Mouse (Mus musculus) cerebellum, adult 9-11 months (tissue): ENCODE measurements at regions not wholly inside any gene's neighbourhood (a gene's known extent, or its start where the extent isn't known, plus 50 kb on each side); places are given as distances from the start of the nearest gene placed in this dataset.

Experiments
- DNase-seq: peaks from one replicate; pipeline ENCODE4 v3.0.0; 2022

- no peak for DNase-seq
Observed at GRCm38 (mm10) chr4:55921217-55921616, 389.0 kb upstream of the Klf4 start.

DNA sequence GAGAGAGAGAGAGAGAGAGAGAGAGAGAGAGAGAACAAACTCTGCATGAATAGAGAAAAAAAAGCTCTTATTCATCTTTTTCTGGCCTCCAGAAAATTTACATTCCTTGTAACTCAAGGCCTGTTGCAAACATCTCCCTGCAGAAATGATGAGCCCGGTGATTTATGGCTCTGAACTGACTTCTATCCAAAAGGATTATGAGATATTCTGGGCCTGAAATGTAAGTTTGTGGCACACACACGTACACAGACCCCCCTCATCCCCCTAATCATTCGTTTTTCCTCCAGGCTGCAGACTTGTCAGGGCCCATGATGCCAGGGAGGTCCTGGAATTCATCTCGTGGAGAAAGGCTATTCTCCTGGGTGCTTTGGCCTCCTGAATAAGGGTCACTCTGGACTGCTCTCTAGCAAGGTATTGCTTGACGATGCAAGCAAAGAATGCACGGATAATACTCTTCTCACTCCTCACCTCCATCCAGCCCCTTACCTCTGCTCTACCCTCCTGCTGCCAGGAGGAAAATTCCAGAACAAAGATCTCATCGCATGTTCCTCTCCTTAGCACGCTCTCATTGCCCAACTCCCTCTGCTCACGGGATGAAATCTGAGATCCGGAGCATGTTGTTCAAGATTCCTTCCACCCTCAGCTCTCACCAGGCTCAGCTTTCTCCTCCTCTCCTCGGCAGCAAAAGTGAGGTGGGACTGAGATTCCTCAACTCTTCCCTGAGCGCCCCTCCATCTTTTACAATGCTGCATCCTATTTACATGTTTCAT lies 362.0 kb upstream of the Klf4 start:
- DNase-seq: no peak

DNA sequence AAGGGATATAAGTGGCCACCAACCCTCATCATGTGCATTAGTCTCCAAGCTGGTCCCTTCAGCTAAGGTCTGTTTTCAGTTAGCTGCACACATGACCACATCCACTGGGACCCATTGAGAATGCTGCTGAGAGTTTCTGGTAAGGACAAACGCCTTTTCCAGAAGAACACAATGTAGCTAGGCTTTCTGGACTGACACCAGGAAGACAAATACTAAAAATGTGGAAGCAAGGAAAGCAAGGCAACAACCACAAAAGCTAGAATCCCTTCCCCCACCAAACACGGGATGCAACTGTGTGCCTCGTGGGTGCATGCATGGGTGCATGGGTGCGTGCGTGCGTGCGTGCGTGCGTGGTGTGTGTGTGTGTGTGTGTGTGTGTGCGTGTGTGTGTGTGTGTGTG lies 359.4 kb upstream of the Klf4 start:
- no peak for DNase-seq

GRCm38 (mm10) chr4:55887581-55887980 lies 355.3 kb upstream of the Klf4 start:
- DNase-seq: no peak

DNA sequence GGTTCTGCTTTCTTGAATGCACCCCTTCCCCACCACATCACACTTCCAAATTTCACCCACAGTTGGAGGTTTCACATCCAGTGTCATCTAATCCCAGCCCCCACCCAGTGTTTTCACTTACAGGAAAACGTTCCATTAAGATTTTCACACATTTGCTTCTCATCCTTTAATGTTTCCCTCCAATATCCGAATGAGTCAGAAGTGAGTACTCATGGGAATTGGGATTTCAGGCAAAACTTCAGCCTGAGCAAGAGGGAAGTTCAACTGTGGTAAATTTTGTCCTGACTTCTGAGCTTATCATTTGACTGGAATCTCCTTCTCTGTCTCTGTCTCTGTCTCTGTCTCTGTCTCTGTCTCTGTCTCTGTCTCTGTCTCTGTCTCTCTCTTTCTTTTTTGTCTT lies 350.3 kb upstream of the Klf4 start:
- DNase-seq: no peak

- peak; percentile 8 for DNase-seq
Observed at GRCm38 (mm10) chr4:55875304-55875703, 343.0 kb upstream of the Klf4 start.

GRCm38 (mm10) chr4:55874875-55875274 lies 342.6 kb upstream of the Klf4 start:
- DNase-seq: no peak

- DNase-seq: no peak
Observed at GRCm38 (mm10) chr4:55874276-55874675, 342.0 kb upstream of the Klf4 start.

DNA sequence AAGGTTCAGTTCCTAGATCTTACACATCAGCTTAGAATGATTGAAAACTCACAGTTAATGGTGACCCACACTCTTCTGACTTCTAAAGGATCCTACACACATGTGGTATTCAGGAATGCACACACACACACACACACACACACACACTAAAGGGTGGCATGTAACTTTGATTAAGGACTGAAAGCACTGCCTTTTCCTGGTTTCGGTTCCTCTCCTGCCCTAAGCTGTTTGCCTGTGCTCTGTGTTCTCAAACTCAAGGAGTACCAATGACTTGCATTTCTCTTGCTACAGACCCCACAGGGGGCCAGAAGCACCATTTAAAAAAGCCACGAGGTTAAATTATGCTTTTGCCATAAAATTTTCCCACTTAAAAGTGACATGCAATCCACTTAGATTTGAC lies 327.8 kb upstream of the Klf4 start:
- DNase-seq: no peak

DNA sequence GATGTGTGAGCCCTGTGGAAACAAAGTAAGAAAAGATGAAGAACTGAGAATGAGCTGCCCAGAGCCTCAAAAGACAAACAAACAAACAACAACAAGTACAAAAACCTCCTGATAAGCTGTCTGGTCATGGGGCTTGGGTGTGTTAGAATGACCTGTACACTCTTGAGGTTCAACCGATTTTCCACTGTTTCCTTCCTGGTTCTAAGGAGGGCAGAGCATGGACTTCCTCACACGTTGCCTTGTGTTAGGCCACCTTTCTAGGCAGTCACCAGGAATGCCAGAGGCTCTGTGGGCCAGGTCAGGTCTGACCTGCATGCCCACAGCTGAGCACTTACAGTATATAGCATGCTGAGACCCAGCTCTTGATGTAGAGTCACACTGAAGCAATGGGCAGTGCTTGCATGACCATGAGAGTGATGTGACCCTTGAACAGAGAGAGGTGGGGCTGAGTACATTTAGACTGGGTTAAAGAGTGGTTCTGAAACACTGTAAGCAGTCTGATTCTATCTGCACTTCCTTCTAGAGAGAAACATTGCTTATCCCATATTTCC lies 327.0 kb upstream of the Klf4 start:
- DNase-seq: no peak

- DNase-seq: no peak
Observed at GRCm38 (mm10) chr4:55851430-55851829, 319.2 kb upstream of the Klf4 start.

- DNase-seq: no peak
Observed at GRCm38 (mm10) chr4:55851027-55851426, 318.8 kb upstream of the Klf4 start.

DNA sequence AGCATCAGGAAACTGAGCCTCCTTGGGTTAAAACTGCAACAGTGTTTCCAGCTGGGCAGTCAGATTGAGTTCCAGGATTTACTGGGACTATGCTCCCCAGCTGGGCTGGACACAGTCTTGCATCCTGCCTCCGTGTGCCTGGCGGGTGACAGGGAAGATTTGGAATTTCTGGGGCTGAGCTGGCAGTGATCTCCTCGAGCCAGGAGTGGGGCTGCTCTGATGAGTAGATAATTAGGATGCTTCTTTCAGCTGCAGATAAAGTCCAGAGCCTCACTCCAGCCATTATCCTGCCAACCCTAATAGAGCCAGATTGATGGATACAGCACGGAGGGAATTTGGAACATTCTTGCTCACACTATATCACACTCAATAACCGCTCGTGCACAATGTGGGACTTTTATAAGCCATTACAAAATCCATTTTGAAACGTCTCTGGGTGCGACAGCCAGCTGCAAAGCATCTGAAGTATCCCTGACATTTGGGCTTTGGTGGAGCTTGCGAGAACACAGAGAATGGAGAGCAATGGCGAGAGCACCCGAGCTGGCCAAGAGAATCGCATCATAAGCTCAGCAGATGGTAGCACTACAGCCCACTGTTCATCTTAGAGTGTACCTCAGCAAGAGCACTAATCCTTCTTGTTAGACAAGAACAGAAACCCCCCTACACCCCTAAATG lies 311.6 kb upstream of the Klf4 start:
- DNase-seq: no peak

DNA sequence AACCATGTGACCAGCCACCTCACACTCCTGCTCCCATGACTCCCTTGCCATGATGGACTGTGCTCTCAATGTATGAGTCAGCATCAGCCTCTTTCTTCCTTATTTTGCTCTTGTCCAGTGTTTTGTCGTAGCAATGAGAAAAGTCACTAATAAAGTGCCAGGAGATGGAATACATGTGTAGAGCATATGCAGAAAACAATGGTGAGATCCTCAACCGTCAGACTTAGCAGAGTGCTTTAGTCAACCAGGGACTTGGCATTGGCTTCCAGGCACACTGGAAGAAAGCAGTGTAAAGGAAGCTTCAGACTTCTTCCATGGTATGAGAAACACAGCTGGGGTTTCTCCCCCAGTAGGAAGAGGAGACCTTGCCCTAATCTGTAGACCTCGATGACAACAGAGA lies 306.3 kb upstream of the Klf4 start:
- DNase-seq: no peak

DNA sequence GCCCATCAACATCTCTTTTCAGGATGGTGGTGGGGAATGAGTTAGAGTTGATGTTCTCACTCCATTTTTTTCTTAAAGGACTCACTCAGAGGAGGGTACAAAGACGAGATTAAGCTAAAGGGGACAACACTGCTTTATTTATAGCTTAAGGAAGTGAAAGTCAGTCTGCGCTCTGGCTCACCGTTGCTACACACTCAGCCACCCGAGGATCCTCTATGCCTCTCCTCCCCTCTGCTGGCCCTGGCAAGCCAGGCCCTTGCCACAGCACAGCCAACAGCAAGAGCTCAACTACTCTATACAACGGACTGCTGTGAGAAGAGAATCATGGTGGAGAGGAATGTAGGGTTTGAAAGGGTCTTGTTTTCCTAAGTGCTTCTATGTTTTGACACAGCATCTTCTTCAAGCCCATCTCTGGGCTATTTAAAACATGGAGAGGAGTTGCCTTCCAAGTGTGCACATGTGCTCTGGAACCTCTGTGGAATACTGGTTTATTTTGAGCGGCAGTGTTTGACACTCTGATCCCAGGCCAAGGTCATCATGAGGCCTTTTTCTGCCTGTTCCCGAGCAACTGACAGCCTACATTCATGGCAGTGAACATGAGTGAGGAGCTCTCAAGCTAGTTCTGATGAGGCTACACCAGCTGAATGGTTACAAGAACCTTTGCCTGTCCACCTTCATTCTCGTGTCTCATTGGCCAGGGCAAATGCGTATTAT lies 291.9 kb upstream of the Klf4 start:
- DNase-seq: no peak

DNA sequence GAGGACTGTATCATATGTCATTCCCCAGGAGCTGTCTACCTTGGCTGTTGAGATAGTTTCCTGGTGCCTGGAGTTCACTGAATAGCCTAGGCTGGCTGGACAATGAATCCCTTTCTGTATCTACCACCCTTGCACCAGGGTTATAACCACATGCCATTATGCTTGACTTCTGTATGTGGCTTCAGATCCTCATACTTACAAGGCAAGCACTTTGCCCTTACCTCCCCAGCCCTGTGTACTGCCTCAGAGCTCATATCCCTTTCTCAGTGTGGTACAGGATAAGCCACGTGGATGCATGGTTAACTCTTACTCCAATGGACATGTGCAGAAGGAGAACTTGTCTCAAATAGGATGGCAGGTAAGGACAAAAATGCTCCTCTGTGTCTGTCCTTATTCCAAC lies 291.3 kb upstream of the Klf4 start:
- no peak for DNase-seq

- DNase-seq: no peak
Observed at GRCm38 (mm10) chr4:55817035-55817818, 285.0 kb upstream of the Klf4 start.

DNA sequence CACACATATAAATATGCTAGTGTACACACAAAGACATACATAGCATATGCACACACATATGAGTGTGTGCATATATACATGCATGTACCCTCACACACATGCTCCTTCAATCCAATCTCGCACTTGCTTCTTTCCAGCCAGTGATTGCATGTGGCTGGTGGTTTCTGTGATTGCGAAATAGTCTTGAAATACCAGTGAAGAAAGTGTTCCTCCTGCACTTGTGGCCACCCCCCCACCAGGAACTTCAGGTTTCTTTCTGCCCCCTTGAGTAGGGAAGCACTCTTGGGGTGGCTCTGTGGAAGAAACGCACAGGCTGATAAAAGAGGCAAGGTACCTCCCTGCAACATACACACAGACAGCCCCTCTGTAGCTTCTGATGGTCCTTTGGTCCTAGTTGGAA lies 283.6 kb upstream of the Klf4 start:
- no peak for DNase-seq

GRCm38 (mm10) chr4:55812846-55813245 lies 280.6 kb upstream of the Klf4 start:
- no peak for DNase-seq

DNA sequence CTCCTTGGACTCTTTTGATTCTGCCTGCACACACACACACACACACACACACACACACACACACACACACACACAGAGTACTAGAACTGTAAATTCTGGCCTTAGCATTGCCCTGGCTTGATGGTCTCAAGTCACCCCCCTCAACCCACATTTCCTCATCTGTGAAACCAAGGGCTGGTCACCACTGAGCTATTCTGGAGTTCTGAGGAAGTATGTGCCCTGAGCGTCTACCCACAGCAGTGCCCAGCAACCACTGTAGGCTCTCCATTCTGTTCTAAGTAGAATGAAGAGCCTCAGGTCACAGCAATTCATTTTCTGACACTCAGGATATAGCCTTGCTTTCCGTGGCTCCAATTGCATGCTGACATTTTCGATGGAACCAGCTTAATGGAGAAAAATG lies 279.4 kb upstream of the Klf4 start:
- DNase-seq: no peak

GRCm38 (mm10) chr4:55808501-55808900 lies 276.2 kb upstream of the Klf4 start:
- no peak for DNase-seq

- DNase-seq: no peak
Observed at GRCm38 (mm10) chr4:55806799-55807198, 274.5 kb upstream of the Klf4 start.
